Mouse (Mus musculus) kidney, adult 18-20 months (tissue): ENCODE data around the gene Rnf214.

Experiments
- DNase-seq: peaks from one replicate; pipeline ENCODE4 v3.0.0; 2021

Gene Rnf214

DNA sequence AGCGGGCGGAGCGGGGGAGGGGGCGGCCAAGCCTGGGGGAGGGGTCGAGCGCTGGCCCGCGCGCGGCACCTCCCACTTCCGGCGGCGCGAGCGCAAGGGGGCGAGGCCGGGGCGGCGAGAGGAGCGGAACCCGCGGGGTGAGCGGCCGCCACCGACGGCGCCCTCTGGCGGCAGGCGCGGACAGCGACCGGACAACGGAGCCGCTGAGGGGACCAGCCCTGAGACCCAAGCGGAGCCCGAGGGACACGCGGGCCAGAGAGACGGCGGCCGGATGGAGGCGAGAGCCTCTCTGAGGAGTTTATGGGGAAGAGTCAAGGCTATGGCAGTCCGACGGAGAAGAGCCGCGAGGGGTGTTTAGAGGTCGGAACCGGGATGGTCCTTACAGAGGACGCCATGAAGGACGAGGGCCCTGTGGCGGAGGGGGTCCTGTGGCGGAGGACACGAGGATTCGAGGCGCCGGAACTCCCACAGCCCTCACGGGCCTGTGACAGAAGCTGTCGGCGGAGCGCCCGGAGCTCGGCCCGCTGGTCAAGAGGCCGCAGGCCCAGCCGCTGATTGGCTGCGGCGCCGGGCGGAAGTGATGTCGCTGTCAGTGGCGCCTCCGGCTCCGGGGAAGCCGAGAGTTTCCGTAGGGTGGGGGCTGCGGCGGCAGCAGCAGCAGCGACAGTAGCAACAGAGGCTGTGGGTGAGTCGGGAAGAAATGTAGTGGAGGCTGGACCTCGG is at the start of gene Rnf214, which contains the start of gene Pcsk7:
Gene Rnf214 (minus strand): TSS at position 557 of the 723 bp plus-strand sequence.
Gene Pcsk7 (plus strand): TSS at position 143 of the 723 bp plus-strand sequence.
- DNase-seq = peak; percentile 91

DNA sequence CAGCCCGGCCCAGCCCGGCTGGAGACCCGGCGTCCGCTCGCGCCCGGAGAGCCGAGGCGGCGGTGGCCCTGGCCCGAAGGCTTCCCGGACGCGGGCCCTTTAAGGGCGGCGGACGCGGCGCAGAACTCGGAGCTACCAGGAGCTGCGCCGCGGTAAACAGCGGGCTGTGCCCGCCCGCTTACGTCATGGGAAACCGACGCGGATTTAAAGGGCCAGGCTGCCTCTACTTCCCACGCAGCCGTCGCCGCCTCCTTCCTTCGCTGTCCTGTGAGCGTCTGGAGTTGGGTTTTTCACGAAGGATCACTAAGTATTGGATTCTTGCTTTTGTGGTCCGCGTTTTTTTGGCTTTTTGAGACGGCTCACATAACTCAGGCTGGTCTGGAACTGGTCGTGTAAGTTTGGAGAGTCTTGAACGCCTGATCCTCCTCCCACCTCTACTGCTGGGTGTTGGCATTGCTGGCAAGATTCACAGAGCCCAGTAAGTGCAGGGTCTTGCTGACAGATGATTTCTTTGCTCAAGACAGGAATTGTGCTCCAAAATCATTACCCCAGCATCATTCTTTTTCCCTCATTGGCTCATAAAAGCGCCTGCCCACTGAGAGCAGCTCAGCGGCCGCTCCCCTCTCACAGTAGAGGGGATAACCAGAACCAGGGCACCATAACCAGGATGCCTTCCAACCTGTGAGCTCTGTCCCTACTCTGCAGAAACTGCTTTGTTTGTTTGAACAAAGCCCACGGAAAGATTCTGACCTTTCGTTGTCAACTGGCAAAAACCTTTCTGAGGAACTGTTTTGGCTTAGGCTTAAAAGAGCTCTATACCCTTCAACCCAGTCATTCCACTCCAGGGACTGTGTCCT is 48.6 kb upstream of the Rnf214 start, which contains the start of gene Sidt2:
Gene Sidt2 (minus strand): TSS at position 152 of the 857 bp plus-strand sequence.
- peak; percentile 92 for DNase-seq

GRCm38 (mm10) chr9:45954294-45955106 is 47.8 kb upstream of the Rnf214 start:
- DNase-seq = peak; percentile 78

- DNase-seq = no peak
These were observed 47.0 kb upstream of the Rnf214 start for GRCm38 (mm10) chr9:45953511-45954293.

GRCm38 (mm10) chr9:45952890-45953289 is 46.2 kb upstream of the Rnf214 start:
- DNase-seq = no peak

DNA sequence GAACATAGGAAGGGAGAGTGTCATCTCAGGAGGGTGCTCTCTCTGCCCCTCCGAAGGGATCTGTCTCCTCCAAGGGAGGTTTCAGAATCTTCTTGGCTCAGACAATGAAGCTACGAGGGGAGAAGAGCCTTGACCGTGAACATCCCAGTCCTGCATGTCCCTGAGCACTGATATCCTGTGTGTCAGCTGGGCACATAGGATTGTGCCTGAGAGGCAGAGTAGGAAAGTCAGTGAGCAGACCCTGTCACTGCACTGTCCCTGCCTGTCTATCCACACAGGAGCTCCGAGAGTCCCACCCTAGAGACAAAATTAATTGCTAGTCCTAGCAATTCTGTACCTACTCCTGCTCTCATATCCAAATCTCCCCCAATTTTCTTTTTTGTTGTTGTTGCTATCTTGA is 45.3 kb upstream of the Rnf214 start:
- no peak for DNase-seq

GRCm38 (mm10) chr9:45946872-45947183 is 40.1 kb upstream of the Rnf214 start:
- DNase-seq = no peak

- no peak for DNase-seq
These were observed 39.6 kb upstream of the Rnf214 start for GRCm38 (mm10) chr9:45946182-45946871.

- no peak for DNase-seq
These were observed 39.0 kb upstream of the Rnf214 start for GRCm38 (mm10) chr9:45945721-45946120.

DNA sequence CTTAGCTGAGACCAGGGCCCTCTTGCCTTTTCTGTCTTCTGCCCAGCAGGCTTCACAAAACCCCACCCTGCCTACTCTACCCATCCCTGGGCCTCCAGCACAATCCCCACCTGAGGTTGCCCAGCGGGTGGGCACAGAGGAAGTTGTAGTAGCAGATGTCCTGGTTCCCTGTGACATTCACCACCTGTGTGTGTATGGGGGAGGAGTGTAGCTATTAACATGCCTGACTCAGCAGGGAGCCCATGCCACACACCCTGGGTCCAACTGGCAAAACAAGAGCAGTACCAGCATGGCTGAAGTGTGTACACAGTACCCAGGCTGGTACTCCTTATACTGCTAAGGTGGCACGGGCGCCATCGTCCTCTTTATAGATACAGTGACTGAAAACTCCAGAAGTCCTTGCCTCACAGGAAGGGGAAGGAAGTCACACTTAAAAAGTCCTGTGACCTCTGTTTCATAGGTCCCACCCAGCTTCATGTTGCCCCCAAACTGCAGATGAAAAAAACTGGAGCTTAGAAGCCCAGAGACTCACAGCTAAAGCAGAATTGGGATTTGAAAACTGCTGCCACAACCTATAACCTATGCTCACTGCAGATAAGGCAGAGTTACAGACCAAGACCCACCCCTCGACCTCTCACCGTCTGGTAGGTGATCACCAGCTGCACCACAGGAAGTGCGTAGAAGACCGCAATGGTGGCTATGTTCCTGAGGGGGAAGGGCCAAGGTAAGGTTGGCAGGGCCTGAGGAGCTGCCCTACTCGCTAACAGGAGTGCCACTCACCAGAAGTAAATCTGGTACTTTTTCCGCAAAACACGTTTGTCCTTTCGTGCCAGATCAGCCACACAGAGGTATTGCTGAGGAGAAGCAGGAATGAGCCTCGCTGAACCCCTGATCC is 38.0 kb upstream of the Rnf214 start:
- DNase-seq = no peak

DNA sequence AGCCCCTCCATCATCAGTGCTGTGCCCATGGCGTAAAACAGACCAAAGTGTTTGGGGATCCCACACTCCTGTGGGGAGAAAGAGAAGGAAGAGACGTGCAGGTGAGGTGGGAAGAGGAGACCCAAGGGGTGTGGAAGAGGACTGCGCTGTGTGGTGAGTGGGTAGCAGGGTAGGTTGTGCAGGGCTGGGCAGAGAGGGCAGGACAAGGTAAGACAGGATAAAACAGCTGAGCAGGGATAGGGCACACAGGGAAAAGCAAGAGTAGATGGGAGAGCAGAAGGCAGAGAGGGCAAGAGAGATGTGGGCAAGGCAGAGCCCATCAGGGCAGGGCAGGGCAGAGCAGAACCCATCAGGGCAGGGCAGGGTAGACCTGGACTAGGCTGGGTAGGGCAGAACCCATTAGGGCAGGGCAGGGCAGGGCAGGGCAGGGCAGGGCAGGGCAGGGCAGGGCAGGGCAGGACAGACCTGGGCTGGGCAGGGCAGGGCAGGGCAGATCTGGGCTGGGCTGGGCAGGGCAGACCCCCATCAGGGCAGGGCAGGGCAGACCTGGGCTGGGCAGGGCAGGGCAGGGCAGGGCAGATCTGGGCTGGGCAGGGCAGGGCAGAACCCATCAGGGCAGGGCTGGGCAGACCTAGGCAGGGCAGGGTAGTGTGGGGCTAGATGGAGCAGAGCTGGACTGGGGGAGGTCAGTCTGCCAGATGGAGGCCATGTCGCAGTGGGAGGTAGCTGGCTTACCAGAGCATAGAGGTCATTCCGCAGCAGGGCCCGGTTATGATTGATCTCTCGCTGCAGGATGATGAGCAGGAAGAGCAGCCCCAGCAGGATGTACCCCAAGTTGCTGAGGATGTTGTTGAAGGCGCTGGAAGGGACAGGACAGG is 37.2 kb upstream of the Rnf214 start:
- DNase-seq = no peak

DNA sequence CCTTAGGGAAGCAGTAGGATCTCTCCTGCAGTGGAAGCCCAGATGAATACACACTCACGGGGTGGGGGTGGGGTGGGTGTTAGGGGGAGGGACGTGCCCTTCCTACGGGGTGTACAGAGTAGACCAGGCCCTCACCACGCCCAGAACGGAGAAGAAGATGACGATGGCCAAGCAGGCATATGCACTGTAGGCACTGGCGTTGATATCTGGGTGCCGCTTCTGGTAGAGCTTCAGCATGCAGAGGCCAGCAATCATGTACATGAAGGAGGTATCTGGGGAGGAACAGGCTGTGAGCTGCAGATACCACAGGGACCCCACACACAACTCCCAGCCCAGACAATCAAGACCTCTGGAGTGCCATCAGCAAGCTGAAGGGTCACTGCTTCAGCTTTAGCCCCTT is 36.2 kb upstream of the Rnf214 start:
- DNase-seq = no peak

GRCm38 (mm10) chr9:45942464-45942863 is 35.8 kb upstream of the Rnf214 start:
- no peak for DNase-seq

DNA sequence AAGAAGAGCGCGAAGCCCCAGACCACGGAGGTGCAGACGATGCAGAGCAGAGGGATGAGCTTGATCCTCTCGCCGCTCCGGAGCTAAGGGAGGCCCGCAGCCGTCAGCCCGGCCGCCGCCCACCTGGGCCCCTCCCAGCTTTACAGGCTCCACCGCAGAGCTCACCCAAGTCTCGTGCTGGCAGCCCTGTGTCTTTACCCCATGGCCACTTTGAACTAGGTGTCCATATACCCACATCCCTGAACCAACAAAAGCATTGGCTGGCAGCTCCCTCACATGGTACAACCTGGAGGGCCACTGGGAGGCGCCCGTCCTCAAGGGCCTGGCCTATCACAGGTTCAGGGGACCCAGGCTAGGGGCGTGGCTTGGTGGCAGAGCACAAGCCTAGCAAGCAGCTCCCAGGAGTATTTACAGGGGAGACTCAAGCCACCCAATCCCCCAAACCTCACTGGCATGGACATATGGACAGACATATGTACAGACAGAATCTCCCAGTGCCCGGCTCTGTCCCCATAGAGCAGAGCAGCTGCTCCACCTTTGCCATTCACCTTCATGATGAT is 34.7 kb upstream of the Rnf214 start:
- no peak for DNase-seq

- no peak for DNase-seq
These were observed 33.1 kb upstream of the Rnf214 start for GRCm38 (mm10) chr9:45939794-45940193.

DNA sequence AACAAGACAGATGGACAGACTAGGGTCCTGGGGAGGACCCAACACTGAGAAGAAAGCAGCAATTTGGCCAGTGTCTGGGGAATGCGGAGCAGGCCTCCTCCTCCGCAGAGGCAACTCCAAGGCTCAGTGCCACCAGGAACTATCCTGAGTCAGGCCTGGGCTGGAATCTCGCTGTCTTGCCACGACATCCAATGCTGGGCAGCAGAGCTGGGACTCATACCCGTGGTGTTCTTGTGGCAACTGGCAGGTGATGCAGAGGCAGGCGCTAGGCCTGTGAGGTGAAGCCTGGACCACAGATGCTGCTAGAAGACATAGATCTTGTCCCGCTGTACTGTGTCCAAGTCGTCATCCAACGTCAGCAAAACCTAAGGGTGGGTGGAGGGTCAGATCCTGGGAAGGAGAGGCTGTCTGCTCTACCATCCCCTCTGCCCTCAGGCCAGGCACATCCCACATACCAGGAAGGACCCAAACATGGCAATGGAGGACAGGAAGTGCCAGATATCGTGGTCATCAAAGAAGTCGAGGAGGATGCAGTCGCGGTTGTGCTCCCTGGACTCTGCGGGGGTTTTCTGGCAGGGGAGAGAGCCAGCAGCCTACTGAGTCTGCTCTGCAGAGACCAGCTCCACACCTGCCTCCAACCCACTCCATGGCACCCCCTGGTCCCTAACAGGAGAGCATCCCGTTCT is 32.4 kb upstream of the Rnf214 start:
- no peak for DNase-seq

- no peak for DNase-seq
These were observed 31.4 kb upstream of the Rnf214 start for GRCm38 (mm10) chr9:45938088-45938487.

DNA sequence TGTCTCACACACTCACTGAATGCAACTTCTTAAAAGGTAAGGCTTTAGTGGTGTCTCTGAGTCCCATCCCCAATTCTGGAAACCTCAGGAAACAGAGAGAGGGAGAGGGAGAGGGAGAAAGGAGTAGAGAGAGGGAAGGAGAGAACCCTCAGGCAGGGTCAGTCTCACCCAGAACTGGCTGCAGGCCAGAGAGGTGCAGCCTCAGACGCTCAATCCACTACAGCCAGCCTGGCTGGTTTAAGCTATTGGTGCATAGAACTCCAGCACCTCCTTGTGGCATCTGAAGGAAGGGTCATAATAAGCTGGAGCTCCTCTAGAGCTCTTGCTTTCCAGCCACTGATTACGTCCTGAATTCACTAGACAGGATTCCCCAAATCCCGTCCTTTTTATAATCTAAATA is 30.2 kb upstream of the Rnf214 start:
- DNase-seq = peak; percentile 79
